Mouse (Mus musculus) liver, adult 2 months (tissue): Measurements from ENCODE around the gene Sh3kbp1.

Experiments
- CTCF ChIP-seq: fragments of 200-500 bp; IDR thresholded peaks from 2 replicates; pipeline ENCODE4 v1.5.1; 2011; ENCODE audit warnings: low read depth, low read length, control low read depth
- POLR2A ChIP-seq: fragments of 200-500 bp; IDR thresholded peaks from 2 replicates; pipeline ENCODE4 v1.6.1; 2011; ENCODE audit warnings: low read length, control low read depth; ENCODE audit not compliant: insufficient read depth; ENCODE audit errors: extremely low read depth

GRCm38 (mm10) chrX:159721390-159721789 lies 94.3 kb downstream of the Sh3kbp1 start:
- no peak for TF ChIP-seq CTCF
- TF ChIP-seq POLR2A: no peak
